Mouse (Mus musculus) gastrocnemius, postnatal 14 days (tissue): ENCODE results near the gene Clta. TPM values are rescaled to one million over a fixed set of nuclear protein-coding genes. Genes with fewer than 3 reads are reported as not detected.

ENCODE experiments used
- DNase-seq: peaks from one replicate; pipeline ENCODE4 v3.0.0; 2021; ENCODE audit warnings: mixed read lengths
- intact Hi-C: fragments of 180-260 bp; cut with DNase I; formaldehyde crosslinking; loops from one replicate; pipeline ENCODE4 v1.15.1; 2025; ENCODE audit warnings: low total_unique reads
- long read RNA-seq, 2 experiments: library from polyadenylated mRNA; stranded (forward); transcript quantifications; one replicate each; pipeline ENCODE4 v2.0.0; 2021
- total RNA-seq, 2 experiments: library from RNA; stranded (reverse); gene quantifications; 2 replicates each; pipeline ENCODE4 v1.2.3; 2021

Gene Clta
- 10 to 100 TPM; 65.7 to 75.0 TPM for total RNA-seq
- long read RNA-seq, experiment 1, transcript Clta-206 (5 exons, 1,079 nt) = major isoform, 28 of 48 reads
- long read RNA-seq, experiment 1, transcript Clta-203 (6 exons, 1,121 nt) = minor isoform, 16 of 48 reads
- long read RNA-seq, experiment 1, partial matches to known transcripts = 1 of 48 reads
- long read RNA-seq, experiment 1, other reads (novel, unspliced or antisense) = 1 of 48 reads
- long read RNA-seq, experiment 2, transcript Clta-206 (5 exons, 1,079 nt) = major isoform, 23 of 42 reads
- long read RNA-seq, experiment 2, transcript Clta-203 (6 exons, 1,121 nt) = minor isoform, 12 of 42 reads
- long read RNA-seq, experiment 2, transcript Clta-201 (5 exons, 1,031 nt) = minor isoform, 5 of 42 reads
- long read RNA-seq, experiment 2, partial matches to known transcripts = 0 of 42 reads
- long read RNA-seq, experiment 2, other reads (novel, unspliced or antisense) = 2 of 42 reads

GRCm38 (mm10) chr4:44004126-44004525 is at the start of gene Clta:
Gene Clta (plus strand): TSS chr4:44004452.
- DNase-seq = no peak
- intact Hi-C loops = no loop called here

DNA sequence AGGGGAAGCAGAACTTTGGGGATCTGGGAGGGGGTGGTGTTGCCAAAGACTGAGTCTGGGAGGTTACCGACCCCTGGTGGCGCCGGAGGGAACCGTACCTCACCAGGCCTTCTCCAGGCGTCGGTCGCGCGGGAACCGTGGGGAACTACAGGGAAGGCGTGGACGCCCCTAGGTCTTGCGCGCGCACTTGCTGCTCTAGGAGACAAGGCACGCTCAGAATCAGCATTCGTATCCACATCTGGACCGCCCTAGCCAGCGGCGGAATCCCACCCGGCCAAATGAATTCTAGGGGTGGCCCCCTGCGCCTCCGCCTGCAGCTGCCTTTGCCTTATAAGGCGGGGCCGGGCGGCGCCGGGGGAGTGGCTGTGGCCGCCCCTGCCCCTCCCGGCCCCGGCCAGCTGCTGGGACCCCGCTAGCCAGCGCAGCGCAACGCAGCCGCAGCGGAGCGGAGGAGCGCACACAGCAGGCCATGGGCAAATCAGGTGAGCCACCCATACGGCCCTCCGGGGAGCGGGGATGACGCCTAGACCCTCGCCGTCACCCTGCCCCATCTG is 46.9 kb upstream of the Clta start, which contains the start of gene Glipr2:
Gene Glipr2 (plus strand): TSS at position 110 of the 554 bp plus-strand sequence.
- peak; percentile 91 for DNase-seq
- intact Hi-C loops = no loop called here

- intact Hi-C loops = no loop called here
- DNase-seq = peak; percentile 66
These were observed 46.3 kb upstream of the Clta start for GRCm38 (mm10) chr4:43957846-43958461.

DNA sequence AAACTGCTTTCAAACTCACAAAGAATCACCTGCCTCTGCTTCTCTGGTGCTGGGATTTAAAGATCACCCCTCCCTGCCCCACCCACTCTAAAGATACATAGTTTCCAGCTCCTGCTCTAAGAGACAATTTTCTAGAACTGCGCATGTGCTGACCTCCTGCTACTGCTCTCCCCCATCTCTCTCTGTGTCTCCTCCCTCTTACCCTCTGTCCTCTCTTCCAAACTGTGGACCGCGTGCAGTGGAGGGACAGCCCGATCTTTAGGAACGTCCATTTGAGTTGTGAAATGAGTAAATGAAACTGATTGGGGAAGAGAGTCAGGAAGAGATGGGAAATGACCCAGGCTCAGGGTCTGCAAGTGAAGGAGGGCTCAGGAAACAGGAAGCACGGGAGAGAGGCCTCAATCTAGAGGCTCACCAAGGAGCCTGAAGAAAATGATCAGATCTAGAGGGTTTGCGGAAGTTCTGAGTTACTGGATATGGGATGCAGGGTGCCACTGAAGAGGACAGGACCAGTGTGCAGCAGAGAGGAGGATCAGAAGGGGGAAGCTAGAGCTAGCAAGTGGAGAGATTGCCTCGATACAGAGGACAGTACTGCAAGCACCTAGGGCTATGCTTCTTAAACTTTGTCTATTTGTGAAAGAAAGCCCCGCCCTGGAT is 44.6 kb upstream of the Clta start:
- intact Hi-C loops = no loop called here
- no peak for DNase-seq

DNA sequence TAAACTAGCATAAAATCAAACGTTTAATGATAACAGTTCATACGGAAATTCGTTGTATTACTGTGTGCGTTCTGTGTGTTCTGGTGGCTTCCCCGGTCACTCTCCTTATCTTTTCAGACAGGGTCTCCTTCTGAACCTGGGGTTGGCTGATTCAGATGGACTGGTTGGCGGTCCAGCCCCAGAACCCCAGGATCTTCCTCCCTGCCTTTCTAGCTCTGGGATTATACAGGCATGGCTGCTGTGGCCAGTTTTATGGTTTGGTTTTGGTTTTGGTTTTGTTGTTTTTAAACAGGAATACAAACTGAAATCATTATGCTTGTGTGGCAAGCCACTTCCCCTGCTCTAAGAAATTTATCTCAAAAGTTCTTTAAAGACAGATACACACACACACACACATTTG is 44.0 kb upstream of the Clta start:
- no peak for DNase-seq
- intact Hi-C loops = no loop called here

DNA sequence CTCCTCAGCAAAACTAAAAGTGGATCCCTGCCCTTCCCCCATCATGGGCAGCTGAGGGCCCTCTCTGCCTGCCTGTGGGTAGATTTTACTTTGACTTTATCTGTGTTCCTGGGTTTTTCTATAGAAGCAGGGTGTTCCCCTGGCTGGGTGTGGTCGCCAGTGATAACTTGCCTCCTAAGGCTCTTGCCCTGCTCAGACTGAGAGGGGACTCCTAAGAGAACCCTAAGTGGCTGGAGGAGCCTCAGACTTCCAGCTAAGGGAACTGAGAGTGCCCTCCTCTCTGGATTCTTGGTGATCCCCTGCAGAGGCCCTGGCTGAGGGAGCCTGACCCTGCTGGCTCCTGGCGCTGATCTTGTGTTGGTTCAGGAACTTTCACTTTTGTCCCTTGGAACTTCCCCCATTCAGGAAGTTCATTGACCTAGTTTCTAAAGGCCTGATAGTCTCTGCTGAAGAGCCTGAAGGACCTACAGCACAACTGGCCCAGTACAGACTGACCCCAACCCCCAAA is 39.9 kb upstream of the Clta start:
- DNase-seq = no peak
- intact Hi-C loops = no loop called here

GRCm38 (mm10) chr4:43964951-43965684 is 39.1 kb upstream of the Clta start:
- no peak for DNase-seq
- intact Hi-C loops = no loop called here

DNA sequence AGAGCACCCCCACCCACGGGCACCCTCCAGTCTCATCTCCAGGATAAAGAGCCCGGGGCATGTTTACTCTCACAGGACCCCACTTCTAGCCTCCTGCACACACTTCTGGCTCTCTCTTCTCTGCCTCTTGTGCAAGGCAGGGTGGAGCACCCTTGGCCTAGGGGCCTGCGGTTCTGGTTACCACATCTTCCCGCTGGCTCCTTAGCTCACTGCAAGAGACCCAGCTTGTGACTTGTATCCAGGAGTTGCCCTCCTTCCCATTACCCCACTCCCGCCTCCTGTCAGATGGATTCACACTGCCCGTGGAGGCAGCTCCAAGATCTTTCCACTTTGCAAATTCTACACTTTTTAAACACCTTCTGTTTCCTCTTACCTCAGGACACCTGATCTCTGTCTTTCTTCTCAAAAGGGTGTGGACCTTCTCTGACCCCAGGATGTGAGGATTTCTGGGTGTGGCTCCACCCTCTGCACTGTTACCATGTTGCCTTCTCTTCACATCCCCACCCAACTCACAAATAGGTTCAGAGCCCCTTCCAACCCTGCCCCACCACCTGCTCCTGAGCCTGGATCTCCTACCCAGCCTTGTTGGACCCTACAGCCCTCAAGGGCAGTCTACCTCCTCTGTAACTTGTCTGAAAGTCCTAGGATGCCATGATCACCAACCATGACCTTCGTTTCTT is 38.3 kb upstream of the Clta start:
- intact Hi-C loops = no loop called here
- DNase-seq = no peak

- DNase-seq = peak; percentile 87
- intact Hi-C loops = no loop called here
These were observed 35.6 kb upstream of the Clta start for GRCm38 (mm10) chr4:43968650-43969049.

GRCm38 (mm10) chr4:43969373-43969772 is 34.9 kb upstream of the Clta start:
- intact Hi-C loops = no loop called here
- peak; percentile 35 for DNase-seq

GRCm38 (mm10) chr4:43970393-43971330 is 33.6 kb upstream of the Clta start:
- intact Hi-C loops = no loop called here
- no peak for DNase-seq

GRCm38 (mm10) chr4:43971541-43972136 is 32.6 kb upstream of the Clta start:
- no peak for DNase-seq
- intact Hi-C loops = no loop called here

DNA sequence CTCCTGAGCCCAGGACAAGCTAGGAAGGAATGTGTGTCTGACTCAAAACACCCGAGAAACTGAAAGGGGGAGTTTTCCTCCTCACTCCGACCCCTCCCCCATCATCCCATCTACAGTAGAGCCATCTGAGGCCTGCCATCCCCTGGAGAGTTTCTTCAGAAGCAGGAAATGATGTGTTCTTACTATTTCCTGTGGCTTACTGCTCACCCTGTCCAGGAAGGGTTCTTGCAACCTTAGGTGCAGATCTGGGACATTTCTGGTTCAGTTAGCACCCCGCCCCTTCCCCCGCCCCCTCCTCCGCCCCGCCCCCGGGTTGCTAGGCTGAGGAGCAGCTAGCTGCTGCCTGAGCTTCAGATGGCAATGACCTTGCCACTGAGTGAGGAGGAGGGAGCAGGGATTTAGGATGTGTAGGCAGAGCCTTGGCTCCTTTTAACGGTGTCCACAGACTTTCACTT is 32.1 kb upstream of the Clta start:
- DNase-seq = no peak
- intact Hi-C loops = no loop called here

DNA sequence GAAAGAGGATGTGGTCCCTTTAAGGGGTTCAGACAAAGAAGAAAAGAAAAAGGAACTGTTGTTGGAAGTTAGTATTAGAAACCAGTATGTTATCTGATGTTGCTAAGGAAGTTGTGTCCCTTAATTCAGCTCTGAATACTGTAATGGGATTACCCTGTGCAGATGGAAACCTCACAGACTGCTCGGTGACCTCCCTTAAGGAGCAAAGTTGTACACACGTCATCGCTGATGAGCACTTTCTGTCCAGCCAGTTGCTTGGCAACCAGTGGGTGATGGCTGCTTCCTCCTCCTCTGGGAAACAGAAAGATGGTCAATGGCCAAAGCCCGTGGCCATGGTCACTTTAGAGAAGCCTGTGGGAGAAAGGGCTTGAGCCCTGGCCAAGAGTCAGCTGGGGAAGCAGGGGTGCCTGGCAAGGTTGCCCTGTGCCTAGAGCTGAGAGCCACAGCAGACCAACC is 30.7 kb upstream of the Clta start:
- peak; percentile 67 for DNase-seq
- intact Hi-C loops = no loop called here

GRCm38 (mm10) chr4:43974914-43975616 is 29.2 kb upstream of the Clta start:
- intact Hi-C loops = no loop called here
- no peak for DNase-seq

GRCm38 (mm10) chr4:43976223-43976740 is 28.0 kb upstream of the Clta start:
- intact Hi-C loops = no loop called here
- DNase-seq = no peak
